Mouse (Mus musculus) spleen, embryonic (tissue): ENCODE results near the gene Hus1.

Experiments
- CTCF ChIA-PET: fragments of 350-600 bp; sonication (Branson Sonifier 250); formaldehyde crosslinking; loops from one replicate; lab custom pipeline; 2022; lab: Charles Lee

Hus1 gene

DNA sequence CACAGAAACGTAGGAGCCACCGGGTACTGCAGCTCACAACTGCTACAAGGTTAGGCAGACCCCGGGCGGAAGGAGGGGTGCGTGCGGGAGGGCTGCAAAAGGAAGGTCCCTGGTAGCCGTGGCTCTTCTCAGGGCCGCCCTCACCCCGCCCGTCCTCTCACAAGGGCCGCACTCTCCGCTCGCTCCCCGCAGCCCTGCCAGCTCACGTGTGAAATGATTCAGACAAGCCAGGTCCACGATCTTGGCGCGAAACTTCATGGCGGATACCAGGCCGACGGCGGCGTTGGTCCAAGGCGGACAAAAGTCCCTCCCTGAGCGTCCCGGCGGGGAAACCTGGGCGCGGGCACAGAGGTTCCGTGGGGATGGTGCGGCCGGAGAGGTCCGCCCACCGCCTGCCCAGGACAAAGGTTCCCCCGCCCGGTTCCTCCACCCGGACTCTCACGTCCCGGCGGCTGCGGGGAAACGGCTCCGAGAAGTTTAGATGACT, at the start of gene Hus1:
Hus1 (minus strand) TSS at position 339 of the 487 bp plus-strand sequence.
- CTCF ChIA-PET = no interaction called here

DNA sequence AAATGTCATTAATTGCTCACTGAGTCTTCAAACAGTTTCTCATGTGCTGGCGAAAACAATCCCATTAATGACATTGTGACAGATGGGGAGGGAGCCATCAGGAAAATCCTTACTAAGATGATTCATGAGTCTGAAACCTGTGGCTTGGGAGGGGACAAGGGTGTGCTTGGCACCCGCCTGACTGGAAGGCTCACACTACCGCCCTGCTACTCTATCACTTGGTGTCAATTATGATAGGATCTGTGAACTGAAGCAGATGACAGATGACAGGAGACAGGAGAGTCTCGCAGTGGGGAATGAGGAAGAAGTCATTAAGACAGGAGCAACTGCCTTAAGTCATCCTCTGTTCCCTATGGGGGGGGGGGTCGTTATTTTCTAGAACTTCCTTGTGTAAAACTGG, 49.5 kb upstream of the Hus1 start:
- CTCF ChIA-PET = interaction anchor here (0.8 kb wide), 1 partner anchor 8 kb away, joined by 10 read pairs; no protein-coding TSS in a partner anchor

DNA sequence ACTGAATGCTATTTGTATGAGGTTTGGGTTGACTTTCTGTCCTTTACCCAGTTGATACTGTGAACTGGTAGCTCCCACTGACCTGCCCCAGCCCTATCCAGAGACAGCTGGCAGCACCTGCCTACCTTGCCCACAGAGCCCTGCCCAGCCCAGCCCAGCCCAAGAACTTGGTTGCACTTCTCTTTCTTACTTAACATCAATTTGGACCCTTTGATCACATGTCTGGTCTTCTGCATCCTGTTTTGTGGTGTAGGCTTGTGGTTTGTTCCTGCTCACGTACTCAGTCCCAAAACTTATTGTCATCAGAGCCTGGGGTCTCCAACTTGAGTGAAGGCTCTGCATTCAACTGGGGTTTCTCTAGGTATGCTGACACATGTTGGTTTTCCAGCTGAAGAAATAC, 49.0 kb upstream of the Hus1 start:
- CTCF ChIA-PET = interaction anchor here (0.8 kb wide), 1 partner anchor 9 kb away, joined by 10 read pairs; no protein-coding TSS in a partner anchor

DNA sequence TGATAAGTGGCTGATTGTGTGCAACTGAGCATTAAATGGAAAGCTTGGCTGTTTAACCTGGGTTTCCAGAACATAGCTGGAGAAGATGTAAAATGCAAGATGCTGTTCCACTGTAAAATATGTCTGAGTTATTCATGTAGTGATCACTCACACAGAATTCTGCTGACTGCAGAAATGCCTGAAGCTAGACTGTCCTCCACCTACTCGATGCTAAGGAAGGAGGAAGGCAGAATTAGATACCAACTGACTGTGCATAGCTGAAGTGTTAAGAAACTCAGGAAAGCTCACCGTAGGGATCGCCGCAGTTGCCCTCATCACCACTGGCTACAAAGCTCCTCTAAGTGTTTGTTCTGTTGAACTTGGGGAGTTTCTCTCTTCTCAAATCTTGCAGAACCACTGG, 46.7 kb upstream of the Hus1 start:
- CTCF ChIA-PET = no interaction called here

DNA sequence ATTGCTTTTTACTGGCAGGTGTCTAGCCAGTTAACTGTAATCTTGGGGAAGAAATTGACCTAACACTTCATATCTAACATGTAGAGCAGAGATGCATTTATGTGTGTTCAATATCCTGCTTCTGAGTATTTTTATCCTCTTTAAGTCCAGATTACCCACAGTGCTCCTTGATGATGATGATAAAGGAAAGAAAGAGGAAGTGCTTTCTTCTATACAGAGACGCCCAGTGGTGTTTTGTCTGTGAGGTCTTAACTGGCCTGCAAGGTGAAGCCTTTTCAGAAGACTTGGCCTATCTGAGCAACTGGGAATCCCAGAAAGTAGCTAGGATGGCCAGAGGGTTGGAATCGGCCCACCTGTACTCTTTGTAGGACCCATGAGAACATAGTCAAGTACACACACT, 45.9 kb upstream of the Hus1 start:
- CTCF ChIA-PET = no interaction called here

DNA sequence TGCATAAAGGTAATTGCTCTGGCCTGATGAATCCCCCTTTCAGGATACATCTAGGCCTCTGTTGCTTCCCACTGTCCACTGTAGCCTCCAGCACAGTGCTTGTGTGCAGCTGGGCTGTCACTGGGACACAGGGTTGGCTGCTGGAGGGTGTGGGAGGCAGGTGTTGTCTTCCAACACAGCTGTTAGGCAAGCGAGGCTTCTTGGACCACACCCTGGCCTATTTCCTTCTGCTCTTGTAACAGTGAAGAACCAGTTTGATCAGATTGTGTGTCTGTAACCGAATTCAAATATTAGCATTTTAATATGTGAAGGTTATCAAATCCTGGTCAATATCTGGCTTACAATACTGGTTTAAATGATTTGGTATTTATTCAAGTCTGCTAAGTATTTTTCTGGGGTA, 40.9 kb upstream of the Hus1 start:
- CTCF ChIA-PET = no interaction called here

GRCm38 (mm10) chr11:9050241-9050640, 39.2 kb upstream of the Hus1 start:
- CTCF ChIA-PET = no interaction called here

DNA sequence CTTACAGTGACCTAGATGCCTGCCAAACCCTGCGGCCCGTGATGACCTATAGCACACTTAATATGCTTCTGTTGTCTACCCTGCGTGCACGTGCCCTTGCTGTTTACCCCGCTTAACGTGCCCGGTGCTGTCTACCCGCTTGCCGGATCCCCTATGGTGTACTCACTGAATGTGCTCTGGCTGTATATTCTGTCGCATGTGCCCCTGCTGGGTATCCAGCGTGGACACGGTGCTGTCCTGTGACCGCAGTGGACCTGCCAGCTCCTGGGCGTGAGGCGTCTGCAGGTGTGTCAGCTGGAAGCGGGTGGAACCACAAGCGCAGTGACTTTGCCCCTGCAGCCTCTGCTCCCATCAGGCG, 37.7 kb upstream of the Hus1 start, which contains the start of gene Sun3:
Sun3 (minus strand) TSS at position 289 of the 358 bp plus-strand sequence.
- CTCF ChIA-PET = no interaction called here

- CTCF ChIA-PET = no interaction called here
Measured at GRCm38 (mm10) chr11:9048011-9048702, 37.2 kb upstream of the Hus1 start, which contains the start of gene Gm11992. Gm11992 (plus strand) TSS chr11:9048594.

- CTCF ChIA-PET = no interaction called here
Measured at GRCm38 (mm10) chr11:9047044-9047443, 36.1 kb upstream of the Hus1 start.

- CTCF ChIA-PET = no interaction called here
Measured at GRCm38 (mm10) chr11:9046546-9046945, 35.6 kb upstream of the Hus1 start.

GRCm38 (mm10) chr11:9031530-9031929, 20.5 kb upstream of the Hus1 start:
- CTCF ChIA-PET = no interaction called here

DNA sequence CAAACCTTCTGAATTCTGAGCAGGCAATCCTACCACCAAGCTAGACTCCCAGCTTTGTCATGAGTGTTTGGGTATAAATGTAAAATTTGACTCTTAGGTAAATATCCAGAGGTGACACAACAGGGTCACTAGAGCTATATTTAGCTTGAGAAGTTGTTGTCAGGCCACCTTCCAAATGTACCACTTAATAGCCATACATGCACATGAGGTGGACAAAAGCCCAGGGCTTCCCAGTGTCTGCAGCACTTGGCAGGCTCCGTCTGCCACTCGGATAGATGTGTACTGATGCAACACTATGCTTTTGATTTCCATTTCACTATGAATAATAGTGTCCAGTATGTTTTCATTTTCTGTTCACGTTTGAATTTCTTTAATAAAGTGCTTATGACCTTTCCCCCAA, 14.2 kb upstream of the Hus1 start:
- CTCF ChIA-PET = no interaction called here

GRCm38 (mm10) chr11:9024782-9025181, 13.8 kb upstream of the Hus1 start:
- CTCF ChIA-PET = no interaction called here

DNA sequence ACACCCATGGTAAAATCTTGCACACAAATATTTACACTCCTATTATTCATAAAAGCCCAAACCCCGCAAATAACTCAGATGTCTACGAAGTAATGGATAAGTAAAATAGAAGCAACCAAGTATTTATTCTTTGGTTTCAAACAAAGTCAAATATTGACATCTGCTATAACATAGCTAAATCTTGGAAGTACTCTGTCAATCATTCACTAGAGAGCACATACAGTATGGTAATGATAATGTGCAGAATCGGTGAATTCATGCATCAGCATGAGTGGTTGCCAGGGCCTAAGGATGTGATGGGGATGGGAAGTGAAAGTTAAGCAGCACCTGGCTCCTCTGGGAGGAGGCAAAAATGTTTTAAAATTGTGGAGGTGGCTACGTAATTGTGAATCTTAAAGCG, 9.2 kb upstream of the Hus1 start:
- CTCF ChIA-PET = no interaction called here

GRCm38 (mm10) chr11:9018491-9019267, 7.7 kb upstream of the Hus1 start:
- CTCF ChIA-PET = no interaction called here

DNA sequence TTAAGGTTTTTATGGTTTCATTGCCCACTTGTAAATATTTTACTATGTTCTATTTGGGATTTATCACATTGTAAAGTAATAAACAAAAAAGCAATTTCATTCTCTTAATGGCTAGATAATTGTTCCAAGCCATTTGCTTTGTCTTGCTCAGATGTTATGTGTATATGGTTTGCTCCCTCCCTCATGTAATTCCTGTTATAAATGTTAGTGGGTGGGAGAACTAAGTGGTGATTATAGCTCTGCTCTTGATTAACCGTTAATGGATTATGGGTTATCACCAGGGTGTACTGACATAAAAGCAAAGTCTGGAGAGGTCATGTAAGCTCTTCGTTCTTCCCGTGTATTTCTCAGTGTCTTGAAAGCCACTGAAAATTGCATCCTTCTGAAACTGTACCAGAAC, 3.7 kb upstream of the Hus1 start:
- CTCF ChIA-PET = no interaction called here

DNA sequence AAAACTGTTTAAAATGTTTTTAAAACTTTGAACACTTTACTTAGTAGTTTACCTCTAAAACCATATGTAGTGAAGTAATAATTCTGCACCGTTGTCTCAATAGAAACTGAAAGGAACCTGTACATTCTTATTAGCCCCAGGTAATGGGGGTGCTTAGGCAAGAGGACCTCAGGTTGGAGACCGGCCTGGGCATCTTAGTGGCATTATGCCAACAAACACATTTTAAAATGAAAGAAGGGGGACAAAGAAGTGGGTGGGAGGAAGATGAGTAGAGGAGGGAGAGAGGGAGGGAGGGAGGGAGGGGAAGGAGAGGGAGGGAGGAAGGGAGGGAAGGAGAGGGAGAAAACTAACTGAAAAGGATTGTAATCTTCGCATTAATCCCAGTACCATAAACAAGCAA, 357 bp upstream of the Hus1 start:
- CTCF ChIA-PET = no interaction called here

DNA sequence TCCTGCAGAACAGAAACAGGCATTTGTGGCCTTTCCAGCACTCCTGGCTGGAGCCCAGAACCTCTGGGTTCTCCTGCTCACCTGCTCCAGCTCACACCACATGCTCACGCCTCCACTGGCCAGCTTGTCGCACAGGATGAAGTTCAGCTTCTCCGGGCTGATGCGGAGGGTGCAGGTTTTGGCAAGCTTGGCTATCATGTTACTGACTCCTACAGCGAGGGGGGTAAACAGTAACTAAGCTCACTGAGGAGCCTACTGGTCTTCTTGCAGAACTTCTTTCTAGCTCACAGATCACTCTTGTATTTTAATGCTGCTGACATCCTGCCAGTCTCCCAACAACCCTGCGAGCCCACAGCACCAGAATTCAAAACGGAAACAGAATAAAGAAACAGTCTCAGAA, 575 bp downstream of the Hus1 start:
- CTCF ChIA-PET = no interaction called here

DNA sequence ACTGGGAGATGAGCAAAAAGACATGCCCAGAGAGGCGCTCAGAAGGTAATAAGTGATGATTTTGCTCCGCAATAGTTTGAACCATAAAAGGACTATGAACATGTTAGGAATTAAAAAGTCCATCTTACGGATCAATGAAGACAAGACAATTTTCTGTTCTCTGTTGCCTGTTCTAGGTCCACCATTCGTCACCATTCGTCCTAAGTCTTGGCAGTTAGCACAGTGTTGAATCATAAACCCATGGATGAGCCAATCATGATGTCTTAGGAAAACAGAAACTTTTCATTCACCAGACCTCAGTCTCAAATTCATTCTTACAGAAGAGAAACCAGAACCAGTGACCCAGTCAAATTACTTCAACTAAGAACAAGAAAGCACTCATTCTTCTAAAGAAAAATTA, 2.2 kb downstream of the Hus1 start:
- CTCF ChIA-PET = interaction anchor here (0.6 kb wide), 1 partner anchor 25 kb away, joined by 3 read pairs; no protein-coding TSS in a partner anchor

- CTCF ChIA-PET = no interaction called here
Measured at GRCm38 (mm10) chr11:8988084-8988483, 22.9 kb downstream of the Hus1 start.

DNA sequence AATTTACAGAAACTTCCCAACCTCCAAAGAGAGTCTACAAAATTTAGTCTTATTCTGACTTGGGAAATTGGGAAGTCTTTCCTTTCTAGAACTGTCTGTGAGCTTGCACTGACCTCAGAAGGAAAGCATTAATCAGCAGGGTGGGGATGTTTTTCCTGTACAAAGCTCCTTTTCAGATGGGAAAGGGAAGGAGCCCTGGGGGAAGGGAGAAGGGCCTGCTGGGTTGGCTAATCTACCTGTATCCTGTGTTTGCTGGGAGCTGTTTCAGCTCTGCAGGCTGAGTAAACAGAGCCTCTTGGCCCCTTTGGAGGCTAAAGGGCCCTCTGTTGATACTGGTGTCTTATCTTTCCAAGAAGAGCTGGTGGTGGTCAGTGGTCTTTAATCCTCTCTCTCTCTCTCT, 24.9 kb downstream of the Hus1 start:
- CTCF ChIA-PET = no interaction called here
